Mouse (Mus musculus) MEL (cell line): Measurements from ENCODE around the gene Vwde. TPM values are rescaled to one million over a fixed set of nuclear protein-coding genes. Genes with fewer than 3 reads are reported as not detected.
A peak's percentile ranks its signal among the peaks of the same experiment; 100 is the strongest.

Experiments used
- DNase-seq: peaks from one replicate; pipeline ENCODE4 v3.0.0; 2011; ENCODE audit warnings: low read depth, low spot score
- H3K27ac ChIP-seq: 2 replicates; pipeline ENCODE4 v1.5.1; 2012; ENCODE audit warnings: low read depth, mild to moderate bottlenecking, control low read depth, low read length, moderate library complexity; ENCODE audit not compliant: control insufficient read depth
- H3K27me3 ChIP-seq, 2 experiments: fragments of 150-350 bp in 1 of 2; sonication (generic) in 1 of 2; 2 replicates each; pipeline ENCODE4 v1.6.1; 2012; ENCODE audit warnings: low read length in 2 of 2, mild to moderate bottlenecking in 2 of 2, improper control_type of control experiment in 1 of 2, moderate library complexity in 1 of 2; ENCODE audit not compliant: insufficient read depth in 2 of 2, control insufficient read depth in 1 of 2
- H3K36me3 ChIP-seq, 2 experiments: 2 replicates each; pipeline ENCODE4 v1.6.1; 2012 to 2014; ENCODE audit warnings: low read length in 2 of 2, improper control_type of control experiment in 1 of 2, inconsistent platforms in 1 of 2, mild to moderate bottlenecking in 1 of 2; ENCODE audit not compliant: insufficient read depth in 2 of 2, control insufficient read depth in 1 of 2
- H3K4me1 ChIP-seq, 2 experiments: fragments of 150-350 bp in 1 of 2; sonication (generic) in 1 of 2; 2 replicates each; pipeline ENCODE4 v1.6.1; 2012; ENCODE audit warnings: low read length in 2 of 2, improper control_type of control experiment in 1 of 2, mild to moderate bottlenecking in 1 of 2; ENCODE audit not compliant: insufficient read depth in 2 of 2, control insufficient read depth in 1 of 2
- H3K4me3 ChIP-seq, 2 experiments: fragments of 150-350 bp in 1 of 2; sonication (generic) in 1 of 2; 2 replicates each; pipeline ENCODE4 v1.5.1; 2012; ENCODE audit warnings: low read depth in 2 of 2, low read length in 2 of 2, mild to moderate bottlenecking in 2 of 2, moderate library complexity in 2 of 2, control low read depth in 1 of 2, improper control_type of control experiment in 1 of 2; ENCODE audit not compliant: control insufficient read depth in 1 of 2, insufficient read depth in 1 of 2
- H3K79me2 ChIP-seq: 2 replicates; pipeline ENCODE4 v1.6.1; 2012; ENCODE audit warnings: mild to moderate bottlenecking, low read length, moderate library complexity; ENCODE audit not compliant: control insufficient read depth, poor library complexity, insufficient read depth
- H3K9ac ChIP-seq: 2 replicates; pipeline ENCODE4 v1.6.1; 2012; ENCODE audit warnings: low read depth, mild to moderate bottlenecking, control low read depth, low read length, moderate library complexity; ENCODE audit not compliant: control insufficient read depth, poor library complexity, severe bottlenecking
- H3K9me3 ChIP-seq: fragments of 150-350 bp; sonication (generic); replicated peaks from 2 replicates; pipeline ENCODE4 v1.6.1; 2012; ENCODE audit warnings: mild to moderate bottlenecking, low read length, improper control_type of control experiment, moderate library complexity; ENCODE audit not compliant: insufficient read depth
- CHD1 ChIP-seq: IDR thresholded peaks from 2 replicates; pipeline ENCODE4 v1.6.1; 2012; ENCODE audit warnings: low read depth, mild to moderate bottlenecking, inconsistent platforms, low read length, improper control_type of control experiment
- CHD2 ChIP-seq: IDR thresholded peaks from 2 replicates; pipeline ENCODE4 v1.6.1; 2011; ENCODE audit warnings: low read length, improper control_type of control experiment
- CTCF ChIP-seq, 3 experiments: IDR thresholded peaks in 2 of 3; conservative IDR thresholded peaks in 1 of 3; 2 replicates each; pipeline ENCODE4 v1.5.1; 2011 to 2012; ENCODE audit warnings: low read length in 3 of 3, low read depth in 2 of 3, mild to moderate bottlenecking in 2 of 3, improper control_type of control experiment in 1 of 3, inconsistent platforms in 1 of 3, mixed read lengths in 1 of 3, moderate library complexity in 1 of 3; ENCODE audit not compliant: control insufficient read depth in 1 of 3, insufficient read depth in 1 of 3, poor library complexity in 1 of 3, severe bottlenecking in 1 of 3
- E2F4 ChIP-seq: IDR thresholded peaks from 2 replicates; pipeline ENCODE4 v1.6.1; 2011; ENCODE audit warnings: low read depth, low read length, improper control_type of control experiment, borderline replicate concordance
- EP300 ChIP-seq, 2 experiments: IDR thresholded peaks; 2 replicates each; pipeline ENCODE4 v1.6.1; 2011; ENCODE audit warnings: improper control_type of control experiment in 2 of 2, low read length in 2 of 2, low read depth in 1 of 2, mild to moderate bottlenecking in 1 of 2
- GATA1 ChIP-seq: IDR thresholded peaks from 2 replicates; pipeline ENCODE4 v1.6.1; 2011; ENCODE audit warnings: low read depth, low read length, improper control_type of control experiment
- HCFC1 ChIP-seq: IDR thresholded peaks from 2 replicates; pipeline ENCODE4 v1.6.1; 2012; ENCODE audit warnings: low read depth, mild to moderate bottlenecking, inconsistent platforms, low read length, improper control_type of control experiment, moderate library complexity
- KAT2A ChIP-seq: conservative IDR thresholded peaks from 2 replicates; pipeline ENCODE4 v1.6.1; 2012; ENCODE audit warnings: low read depth, low read length, improper control_type of control experiment, inconsistent platforms
- MEF2A ChIP-seq: IDR thresholded peaks from 2 replicates; pipeline ENCODE4 v1.6.1; 2014; ENCODE audit warnings: low read depth, mild to moderate bottlenecking, inconsistent platforms, low read length, improper control_type of control experiment; ENCODE audit not compliant: poor library complexity, insufficient replicate concordance, severe bottlenecking; ENCODE audit errors: extremely low read depth
- POLR2AphosphoS2 ChIP-seq: IDR thresholded peaks from 2 replicates; pipeline ENCODE4 v1.6.1; 2011; ENCODE audit warnings: low read length, improper control_type of control experiment
- RAD21 ChIP-seq: IDR thresholded peaks from 2 replicates; pipeline ENCODE4 v1.6.1; 2011; ENCODE audit warnings: mild to moderate bottlenecking, low read depth, low read length, improper control_type of control experiment
- RCOR1 ChIP-seq: IDR thresholded peaks from 2 replicates; pipeline ENCODE4 v1.6.1; 2012; ENCODE audit warnings: low read depth, mild to moderate bottlenecking, inconsistent platforms, low read length, improper control_type of control experiment
- SIN3A ChIP-seq: IDR thresholded peaks from 2 replicates; pipeline ENCODE4 v1.6.1; 2012; ENCODE audit warnings: low read length, improper control_type of control experiment, inconsistent platforms
- SMC3 ChIP-seq: IDR thresholded peaks from 2 replicates; pipeline ENCODE4 v1.6.1; 2011; ENCODE audit warnings: low read depth, low read length, improper control_type of control experiment
- TBP ChIP-seq: IDR thresholded peaks from 2 replicates; pipeline ENCODE4 v1.8.0; 2011; ENCODE audit warnings: low read depth, low read length, improper control_type of control experiment
- TCF12 ChIP-seq: IDR thresholded peaks from 2 replicates; pipeline ENCODE4 v1.6.1; 2014; ENCODE audit warnings: low read depth, mild to moderate bottlenecking, inconsistent platforms, low read length, improper control_type of control experiment, moderate library complexity
- UBTF ChIP-seq: IDR thresholded peaks from 2 replicates; pipeline ENCODE4 v1.6.1; 2012; ENCODE audit warnings: low read depth, mild to moderate bottlenecking, inconsistent platforms, low read length, improper control_type of control experiment, moderate library complexity, borderline replicate concordance; ENCODE audit not compliant: insufficient read depth
- USF2 ChIP-seq, 2 experiments: IDR thresholded peaks; 2 replicates each; pipeline ENCODE4 v1.6.1; 2011 to 2012; ENCODE audit warnings: improper control_type of control experiment in 2 of 2, low read length in 2 of 2, borderline replicate concordance in 1 of 2, inconsistent platforms in 1 of 2, low read depth in 1 of 2, mild to moderate bottlenecking in 1 of 2; ENCODE audit not compliant: insufficient read depth in 1 of 2
- ZMIZ1 ChIP-seq: IDR thresholded peaks from 2 replicates; pipeline ENCODE4 v1.6.1; 2012; ENCODE audit warnings: low read depth, mild to moderate bottlenecking, inconsistent platforms, low read length, improper control_type of control experiment, moderate library complexity
- ZNF384 ChIP-seq: IDR thresholded peaks from 2 replicates; pipeline ENCODE4 v1.6.1; 2012; ENCODE audit warnings: low read depth, mild to moderate bottlenecking, inconsistent platforms, low read length, improper control_type of control experiment
- polyA plus RNA-seq, 2 experiments: library from polyadenylated mRNA; stranded (reverse) in 1 of 2; unstranded in 1 of 2; fragments of >175 nt in 1 of 2; fragments of >200 nt in 1 of 2; gene quantifications; 2 replicates each; pipeline versions ENCODE4 v1.2.1 to v1.2.4; 2012; ENCODE audit warnings: low replicate concordance in 2 of 2, low read depth in 1 of 2; ENCODE audit not compliant: insufficient read length in 2 of 2, insufficient read depth in 1 of 2, missing spikeins in 1 of 2
- total RNA-seq: library from RNA; depleted of rRNA; stranded (reverse); fragments of 300-350 nt; gene quantifications from 2 replicates; pipeline ENCODE4 v1.2.3, GENCODE M21; 2012

Gene Vwde
- total and polyA plus RNA-seq, 3 experiments, result not detected

DNA sequence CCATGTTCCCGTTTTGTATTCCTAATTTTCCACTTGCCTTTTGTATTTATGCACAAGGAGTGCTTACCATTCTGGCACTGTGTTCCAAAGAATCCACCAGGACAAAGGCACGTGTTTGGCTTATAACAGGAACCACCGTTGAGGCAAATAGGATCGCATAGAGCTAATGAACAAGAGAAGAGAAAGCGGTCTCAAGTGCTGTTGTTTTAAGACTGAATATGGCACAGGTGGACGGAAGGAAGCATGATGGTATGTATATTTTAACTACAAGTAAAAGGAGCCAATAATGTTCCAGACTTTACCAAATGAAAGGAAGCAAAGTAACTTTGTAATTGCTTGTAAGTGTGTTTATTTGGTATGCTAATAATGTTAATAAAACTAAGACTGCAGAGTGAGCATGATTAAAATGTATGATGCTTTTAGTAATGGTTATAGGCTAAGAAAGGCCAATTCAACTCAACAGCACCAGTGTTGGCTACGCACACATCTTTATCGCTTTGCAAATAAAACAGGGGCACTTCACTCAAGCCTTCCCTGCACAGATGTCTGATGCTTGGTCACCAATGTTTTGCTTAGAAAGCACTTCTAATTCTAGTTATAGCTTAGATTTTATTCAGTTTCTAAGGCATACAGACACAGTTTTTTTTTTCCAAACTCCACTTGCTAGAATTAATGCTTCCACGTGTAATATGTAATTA is 58.4 kb downstream of the Vwde start:
- Histone ChIP-seq H3K9me3 (no peaks in the 10 kb centered on the region), H3K36me3 (no peaks in the 10 kb centered on the region)
- TF ChIP-seq RCOR1 (no peak), CHD1 (no peak), HCFC1 (no peak), SIN3A (no peak), CHD2 (no peak), POLR2AphosphoS2 (no peak), TCF12 (no peak), RAD21 (no peak), GATA1 (no peak), MEF2A (no peak), KAT2A (no peak), EP300 (IDR thresholded peaks at IDR 0.05; ENCODE audit: low read depth in 1 of 2, low read length in 2 of 2) (no peak), CTCF (IDR thresholded peaks at IDR 0.05 in 2 of 3, conservative IDR thresholded peaks at IDR 0.05 in 1 of 3; ENCODE audit: control insufficient read depth in 1 of 3, insufficient read depth in 1 of 3, low read depth in 2 of 3, low read length in 3 of 3, poor library complexity in 1 of 3, severe bottlenecking in 1 of 3) (no peak), TBP (no peak), UBTF (no peak)

DNA sequence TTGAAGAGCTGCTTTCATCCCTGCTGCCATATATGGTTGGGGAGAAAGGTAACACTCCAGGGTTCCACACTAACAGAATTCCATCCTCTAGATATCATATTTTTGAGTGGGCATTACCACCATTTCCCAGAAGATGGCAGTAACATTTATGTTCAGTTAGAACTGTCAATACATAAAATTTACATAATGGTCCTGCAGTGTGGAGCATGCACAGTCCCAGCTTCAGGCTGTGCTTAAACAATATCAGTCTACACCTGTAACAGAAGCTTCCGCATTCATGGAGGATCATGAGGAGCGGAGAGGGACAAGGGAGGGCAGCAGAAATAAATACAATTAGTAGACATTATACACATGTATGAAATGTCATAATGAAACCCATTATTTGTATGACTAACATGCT is 65.3 kb downstream of the Vwde start:
- H3K4me1 ChIP-seq, result no peaks in the 10 kb centered on the region
- DNase-seq, result peak; percentile 14

More for the DNA sequence above, 58.4 kb downstream of the Vwde start:
- H3K9ac ChIP-seq, result no peak overlapping the region
- no peaks in the 10 kb centered on the region for H3K27me3 ChIP-seq
- DNase-seq, result no peak
- H3K4me3 ChIP-seq, result no peak overlapping the region
- no peak overlapping the region for H3K27ac ChIP-seq
- H3K4me1 ChIP-seq, result no peaks in the 10 kb centered on the region
- H3K79me2 ChIP-seq, result no peaks in the 10 kb centered on the region

More for the DNA sequence above, 65.3 kb downstream of the Vwde start:
- Histone ChIP-seq H3K9me3 (no peaks in the 10 kb centered on the region), H3K27ac (no peak overlapping the region), H3K4me3 (no peak overlapping the region), H3K27me3 (no peaks in the 10 kb centered on the region), H3K9ac (no peak overlapping the region), H3K36me3 (no peaks in the 10 kb centered on the region), H3K79me2 (no peaks in the 10 kb centered on the region)
- no peak for TF ChIP-seq POLR2AphosphoS2
- no peak for TF ChIP-seq ZMIZ1
- no peak for TF ChIP-seq USF2 (IDR thresholded peaks at IDR 0.05; ENCODE audit: borderline replicate concordance in 1 of 2, insufficient read depth in 1 of 2, low read depth in 1 of 2, low read length in 2 of 2)
- no peak for TF ChIP-seq E2F4
- no peak for TF ChIP-seq ZNF384
- TF ChIP-seq UBTF, result no peak
- peak in 2 of 3 experiments; percentile 5 to 27; a peak in 1 of 6 replicates for TF ChIP-seq CTCF (IDR thresholded peaks at IDR 0.05 in 2 of 3, conservative IDR thresholded peaks at IDR 0.05 in 1 of 3; ENCODE audit: control insufficient read depth in 1 of 3, insufficient read depth in 1 of 3, low read depth in 2 of 3, low read length in 3 of 3, poor library complexity in 1 of 3, severe bottlenecking in 1 of 3)
- peak; percentile 35 for TF ChIP-seq SMC3
- no peak for TF ChIP-seq RCOR1
- no peak for TF ChIP-seq CHD2
